Mouse (Mus musculus) embryonic facial prominence, embryonic 10.5 days (tissue): ENCODE measurements at regions not wholly inside any gene's neighbourhood (a gene's known extent, or its start where the extent isn't known, plus 50 kb on each side); places are given as distances from the start of the nearest gene placed in this dataset. TPM values are rescaled to one million over a fixed set of nuclear protein-coding genes. Genes with fewer than 3 reads are reported as not detected.

Source experiments
- microRNA counts: library from miRNA; unstranded; fragments of <30 nt; microRNA quantifications from one replicate; lab custom pipeline; 2017
- microRNA-seq: library from miRNA; unstranded; fragments of <30 nt; microRNA quantifications from one replicate; pipeline ENCODE4, GENCODE M21; 2017

MicroRNAs encoded in the stretch of these regions (microRNA counts, 519-probe panel; counts per million panel counts)
- microRNA mmu-miR-467h+mmu-miR-669d+mmu-miR-669l (lab: Ali Mortazavi, UCI) = 188 counts per million, percentile 57 among the panel's probes with 10 or more counts

Small RNA genes in the stretch of these regions (microRNA-seq; reads per million reads assigned to microRNA genes)
- not detected for gene Gm22243
- not detected for gene Gm25510
- gene Gm26303 = not detected
- not detected for gene Mir467h
